Mouse (Mus musculus) cerebellum, adult 11 months (tissue): ENCODE results near the gene Ush1c.
A peak's percentile ranks its signal among the peaks of the same experiment; 100 is the strongest.
"Not testable (repeated sequence)": the region's sequence is repeated elsewhere in the genome, so short reads cannot be mapped to it uniquely, and the experiment has no call there.

Source experiments
- DNase-seq: peaks from one replicate; pipeline ENCODE4 v3.0.0; 2022

Ush1c gene

DNA sequence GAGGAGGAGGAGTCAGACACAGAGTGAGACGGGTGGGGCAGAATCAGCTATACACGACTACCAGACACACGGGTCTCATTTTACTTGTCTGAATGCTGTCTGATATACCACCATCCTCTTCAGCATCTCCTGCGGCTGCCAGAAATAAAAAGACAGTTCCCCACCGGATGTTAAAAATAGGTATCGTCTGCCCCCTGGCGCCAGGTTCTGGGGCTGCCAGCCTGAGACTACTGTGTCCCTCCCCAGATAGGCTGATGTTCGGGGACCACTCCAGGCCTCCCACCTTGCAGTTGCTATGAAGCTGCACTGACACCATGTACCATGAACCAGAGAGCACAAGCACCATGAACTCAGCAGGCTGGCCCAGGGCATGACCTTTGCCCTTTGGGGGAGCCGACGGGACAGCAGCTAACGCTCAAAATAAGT is 34.2 kb downstream of the Ush1c start:
- DNase-seq = peak; percentile 51

DNA sequence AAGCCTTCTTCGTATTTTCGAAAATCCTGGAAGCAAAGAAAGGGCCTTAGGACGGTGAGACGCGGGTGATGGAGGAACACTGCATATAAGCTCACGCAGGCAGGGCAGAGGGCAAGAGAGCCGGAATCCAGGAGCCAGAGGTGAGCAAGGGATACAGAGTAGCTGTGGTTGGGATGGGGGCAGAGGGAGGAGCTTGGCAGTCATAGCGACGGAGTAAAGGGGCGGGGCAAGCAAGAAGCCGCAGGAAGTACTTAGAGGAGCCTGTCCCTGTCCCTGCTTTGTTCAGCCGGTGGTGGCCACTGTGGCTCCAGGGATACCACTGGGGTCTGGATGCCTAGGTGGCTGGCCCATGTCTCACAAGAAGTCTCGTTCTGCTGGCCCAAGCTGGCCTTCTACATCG is 36.7 kb downstream of the Ush1c start:
- no peak for DNase-seq

DNA sequence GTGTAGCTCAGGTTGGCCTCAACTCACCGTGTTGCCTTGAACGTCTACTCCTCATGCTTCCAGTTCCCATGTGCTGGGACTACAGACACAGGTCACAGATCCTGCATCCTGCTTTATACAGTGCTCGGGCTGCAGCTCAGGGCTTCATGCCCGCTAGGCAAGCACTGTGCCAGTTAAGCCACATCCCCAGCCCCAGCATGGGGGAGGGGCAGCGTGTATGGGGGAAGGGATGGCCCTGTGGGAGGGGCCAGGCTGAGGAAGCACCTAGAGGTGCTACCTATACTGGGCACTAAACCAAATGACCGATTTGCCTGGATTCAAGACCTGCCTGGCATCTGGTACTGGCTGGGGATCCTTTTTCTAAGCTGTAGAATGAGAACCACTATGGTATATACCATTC is 38.3 kb downstream of the Ush1c start:
- DNase-seq = no peak

DNA sequence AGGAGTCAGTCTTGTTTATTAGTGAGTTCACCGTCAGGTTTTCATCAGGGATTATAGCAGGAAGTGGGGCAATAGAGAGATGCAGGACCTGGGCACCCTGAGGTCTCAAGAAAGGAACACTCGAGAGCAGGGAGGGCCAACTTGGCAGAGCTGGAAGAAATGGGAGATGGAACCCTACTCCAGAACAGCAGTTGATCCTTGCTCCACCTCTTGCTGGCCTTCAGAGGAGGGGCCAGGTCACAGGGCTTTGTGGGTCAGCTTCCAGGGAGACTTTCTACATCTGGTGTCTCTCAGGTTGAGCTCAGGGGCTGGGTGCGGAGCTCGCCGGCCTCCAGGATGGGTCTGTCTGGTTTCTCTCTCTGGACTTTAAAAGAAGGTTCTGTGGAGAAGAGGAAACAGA is 42.9 kb downstream of the Ush1c start:
- no peak for DNase-seq

DNA sequence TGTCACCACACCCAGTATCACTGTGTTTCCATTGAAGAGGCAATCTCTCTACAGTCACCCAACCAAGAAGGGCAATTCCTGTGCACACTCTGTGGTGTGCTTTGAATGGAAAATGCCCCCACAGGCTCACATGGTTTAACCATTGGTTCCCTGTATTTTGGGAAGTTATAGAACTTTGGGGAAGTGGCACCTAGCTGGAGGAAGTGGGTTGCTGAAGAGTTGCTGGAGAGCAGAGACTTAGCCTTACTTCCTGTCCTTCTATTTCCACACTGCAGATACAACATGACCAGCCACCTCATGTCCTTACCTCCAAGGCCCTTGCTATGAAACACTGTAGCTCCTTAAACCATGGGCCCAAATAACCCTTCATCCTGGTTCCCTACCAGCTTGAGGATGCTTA is 54.1 kb downstream of the Ush1c start:
- DNase-seq = no peak

DNA sequence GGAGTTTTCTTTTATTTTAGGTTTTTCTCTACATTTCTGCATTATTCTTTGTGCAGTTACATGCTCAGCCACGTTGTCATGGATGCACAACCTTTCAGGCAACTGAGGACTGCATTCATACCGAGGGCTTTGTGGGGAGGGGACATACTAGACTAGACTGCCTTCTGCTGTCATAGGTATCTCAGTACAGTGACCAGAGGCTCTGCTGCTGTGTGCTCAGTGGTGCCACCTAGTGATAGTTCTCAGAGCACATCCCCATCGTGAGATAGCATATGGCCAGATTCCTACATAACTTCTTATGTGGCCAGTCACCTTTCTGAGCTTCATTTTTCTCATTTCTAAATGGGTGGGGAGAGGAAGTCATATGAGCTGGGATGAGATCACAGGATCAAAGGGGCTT is 56.7 kb downstream of the Ush1c start:
- peak; percentile 72 for DNase-seq

DNA sequence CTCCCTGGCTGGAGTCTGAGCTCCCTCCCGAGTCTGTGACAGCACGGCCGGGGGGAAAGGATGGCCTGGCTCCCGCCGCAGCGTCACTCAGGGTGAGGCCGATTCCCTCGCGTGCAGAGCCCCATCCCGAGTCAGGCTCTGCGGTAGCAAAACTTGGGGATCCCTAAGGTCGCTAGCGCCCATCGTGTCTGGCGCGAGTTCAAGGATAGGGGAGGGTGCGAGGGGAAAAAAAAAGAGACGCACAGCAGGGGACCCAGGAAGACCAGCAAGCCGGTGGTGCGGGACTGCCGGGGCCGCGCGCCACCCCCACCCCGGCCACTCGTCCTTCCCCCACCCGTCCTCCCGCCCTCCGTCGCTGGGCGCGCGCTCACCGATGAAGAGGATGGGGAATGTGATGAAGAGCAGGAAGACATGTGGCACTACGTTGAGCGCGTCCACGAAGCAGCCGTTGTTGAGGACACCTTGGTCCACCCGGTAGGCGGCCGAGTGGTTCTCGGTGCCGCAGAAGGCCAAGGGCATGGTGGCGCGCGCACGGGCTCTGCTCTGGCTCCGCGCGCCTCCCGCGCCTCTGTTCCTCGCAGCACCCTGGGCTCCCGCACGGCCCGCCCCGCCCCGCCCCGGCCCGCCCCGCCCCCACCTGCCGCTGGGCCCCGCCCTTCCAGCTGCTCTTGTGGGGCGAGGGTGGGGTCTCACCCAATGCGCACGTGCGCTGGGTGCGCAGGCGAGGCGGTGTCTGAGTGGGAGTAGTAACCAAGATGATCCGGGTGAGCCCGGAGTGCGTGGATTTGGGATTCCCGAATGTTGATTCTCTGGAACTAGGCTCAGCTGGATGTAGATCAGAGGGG is 58.6 kb downstream of the Ush1c start, which contains the start of gene Abcc8:
Abcc8 (minus strand) TSS at position 603 of the 845 bp plus-strand sequence.
- peak; percentile 59 for DNase-seq

DNA sequence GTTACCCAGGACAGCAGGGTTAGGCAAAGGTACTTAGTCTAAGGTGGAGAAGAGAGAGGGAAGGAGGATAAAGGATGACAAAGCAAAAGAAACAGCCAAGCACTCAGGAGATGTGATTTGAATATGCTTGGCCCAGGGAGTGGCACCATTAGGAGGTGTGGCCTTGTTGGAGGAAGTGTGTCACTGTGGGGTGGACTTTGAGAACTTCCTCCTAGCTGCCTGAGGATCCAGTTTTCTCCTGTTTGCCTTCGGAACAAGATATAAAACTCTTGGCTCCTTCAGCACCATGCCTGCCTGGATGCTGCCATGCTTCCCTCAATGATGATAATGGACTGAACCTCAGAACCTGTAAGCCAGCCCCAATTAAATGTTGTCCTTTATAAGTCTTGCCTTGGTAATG is 69.3 kb downstream of the Ush1c start:
- DNase-seq = not testable (repeated sequence)

DNA sequence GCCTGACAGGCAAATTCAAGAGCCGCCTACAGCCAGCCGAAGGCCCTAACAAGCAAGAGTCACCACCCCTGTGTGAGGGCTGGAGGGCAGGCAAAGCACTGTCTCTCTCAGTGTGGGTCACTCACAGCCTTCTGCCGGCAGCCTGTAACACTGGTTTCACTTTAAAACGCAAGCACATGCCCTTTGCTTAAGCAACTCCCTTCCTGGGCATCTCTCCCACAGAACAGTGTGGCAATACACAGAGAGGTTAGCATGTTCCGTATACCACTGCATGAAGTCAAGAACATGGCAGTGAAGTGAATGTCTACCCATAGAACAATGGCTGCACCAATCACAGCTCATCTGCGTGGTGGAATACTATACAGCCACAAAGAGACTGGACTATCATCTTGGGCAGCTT is 69.9 kb downstream of the Ush1c start:
- DNase-seq = no peak

DNA sequence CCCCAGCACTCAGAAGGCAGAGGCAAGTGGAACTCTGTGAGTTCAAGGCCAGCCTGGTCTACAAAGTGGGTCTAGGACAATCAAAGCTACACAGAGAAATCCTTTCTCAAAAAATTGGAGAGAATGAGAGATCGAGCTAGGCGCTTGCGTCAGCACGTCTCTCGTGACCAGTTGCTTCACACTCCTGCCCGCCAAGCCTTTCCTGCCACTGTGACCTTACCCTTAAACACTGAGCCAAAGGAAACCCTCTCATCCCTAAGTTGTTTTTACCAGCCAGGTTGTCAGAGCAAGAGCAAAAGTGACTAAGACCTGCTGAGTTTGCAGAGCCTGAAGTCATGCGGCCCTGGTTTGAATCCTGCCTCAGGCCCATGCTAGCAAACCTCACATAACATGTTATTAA is 70.4 kb downstream of the Ush1c start:
- no peak for DNase-seq

DNA sequence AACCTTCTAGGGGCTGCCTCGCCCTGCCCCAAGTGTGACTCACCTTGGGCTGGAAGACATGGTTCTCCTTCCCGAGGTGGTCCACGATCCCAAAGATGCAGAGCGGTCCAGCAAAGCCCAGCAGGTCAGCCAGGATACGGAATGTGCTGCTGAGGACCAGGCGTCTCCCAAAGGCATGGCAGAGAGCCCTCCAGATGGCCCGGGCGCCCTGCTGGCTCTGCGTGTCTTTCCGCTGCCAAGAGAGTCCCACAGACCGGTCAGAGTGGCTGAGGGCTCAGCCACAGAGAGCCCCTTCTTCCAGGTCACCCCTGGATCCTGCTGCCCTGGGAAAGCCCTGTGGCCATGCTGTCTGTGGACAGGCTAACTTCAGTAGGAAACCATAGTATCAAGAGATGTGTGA is 72.4 kb downstream of the Ush1c start:
- peak; percentile 63 for DNase-seq

DNA sequence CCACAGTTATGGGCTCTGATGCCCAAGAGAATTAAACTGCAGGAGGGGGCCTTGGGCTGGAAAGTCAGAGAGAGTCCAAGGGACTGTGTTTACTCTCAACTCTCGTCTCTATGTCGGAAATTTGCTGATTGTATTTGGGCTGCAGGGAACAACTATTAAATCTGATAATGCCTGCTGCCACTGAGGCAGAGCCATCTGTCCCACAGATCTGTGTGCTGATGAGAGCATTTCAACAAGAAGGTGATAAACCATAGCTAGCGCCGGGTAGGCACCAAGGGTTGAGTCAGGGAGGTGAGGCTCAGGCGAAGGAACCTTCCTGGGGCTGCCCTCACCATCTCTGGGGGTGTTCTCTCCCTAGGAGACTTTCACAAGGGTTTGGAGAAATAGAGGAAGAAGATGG is 75.6 kb downstream of the Ush1c start:
- no peak for DNase-seq

DNA sequence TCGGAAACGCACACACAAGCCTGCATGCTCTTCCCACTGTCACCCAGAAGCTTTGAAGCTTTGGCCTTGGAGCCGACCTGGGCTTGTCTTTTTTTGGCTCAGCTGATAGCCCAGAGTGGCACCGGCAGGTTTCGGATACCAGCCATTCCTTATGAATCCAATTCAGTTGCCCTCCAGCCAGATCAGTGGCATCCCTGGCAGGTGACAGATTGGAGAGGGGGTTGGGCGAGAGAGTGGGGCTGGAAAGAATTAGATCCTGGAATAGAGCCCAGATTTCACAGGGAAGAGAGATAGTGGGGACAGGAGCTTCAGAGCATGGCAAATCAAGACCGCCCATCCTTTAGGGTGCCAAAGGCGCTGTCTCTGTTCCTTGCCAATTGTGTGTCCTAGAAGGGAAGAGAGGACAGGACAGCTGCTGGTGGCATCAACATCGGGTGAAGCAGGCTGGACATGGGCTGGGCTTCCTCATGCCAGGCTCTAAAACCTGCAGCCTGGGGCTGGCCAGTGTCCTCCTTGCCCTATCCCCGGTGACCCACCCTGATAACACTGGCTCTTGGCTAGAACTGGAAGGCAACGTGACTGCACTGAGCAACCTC is 76.1 kb downstream of the Ush1c start:
- DNase-seq = peak; percentile 92

DNA sequence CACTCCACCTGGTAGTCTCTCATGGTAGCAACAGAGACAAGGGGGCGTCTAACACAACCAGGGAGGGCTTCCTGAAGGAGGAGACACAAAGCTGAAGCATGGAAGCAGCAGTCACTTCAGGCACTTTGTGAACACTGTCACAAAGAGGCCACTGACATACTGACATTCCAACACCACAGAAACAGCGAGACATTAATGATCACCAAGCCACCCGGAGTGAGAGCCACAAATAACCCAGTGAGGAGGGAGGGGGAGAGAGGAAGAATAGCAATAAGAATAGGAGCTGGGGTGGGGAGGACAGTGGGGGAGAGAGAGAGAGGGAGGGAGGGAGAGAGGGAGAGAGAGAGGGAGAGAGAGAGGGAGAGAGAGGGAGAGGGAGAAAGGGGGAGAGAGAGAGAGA is 76.7 kb downstream of the Ush1c start:
- peak; percentile 38 for DNase-seq

DNA sequence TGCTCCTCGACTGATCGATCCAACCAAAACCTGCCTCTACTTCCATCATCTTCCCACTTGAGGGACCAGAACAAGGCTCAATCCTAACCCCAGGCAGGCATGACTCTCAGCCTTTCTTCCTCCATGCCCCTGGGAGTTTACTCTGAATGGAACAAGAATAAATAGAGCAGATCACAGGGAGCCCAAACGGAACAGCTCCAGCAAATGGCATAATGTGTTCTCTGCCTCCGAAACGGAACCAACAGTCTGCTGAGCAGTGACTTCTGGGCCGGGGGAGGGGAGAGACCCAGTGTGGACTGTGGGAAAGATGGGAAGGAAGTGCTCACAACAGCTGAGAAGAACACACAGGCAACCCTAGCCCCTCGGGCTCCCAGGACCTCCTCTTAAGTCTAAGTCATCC is 80.6 kb downstream of the Ush1c start:
- no peak for DNase-seq

DNA sequence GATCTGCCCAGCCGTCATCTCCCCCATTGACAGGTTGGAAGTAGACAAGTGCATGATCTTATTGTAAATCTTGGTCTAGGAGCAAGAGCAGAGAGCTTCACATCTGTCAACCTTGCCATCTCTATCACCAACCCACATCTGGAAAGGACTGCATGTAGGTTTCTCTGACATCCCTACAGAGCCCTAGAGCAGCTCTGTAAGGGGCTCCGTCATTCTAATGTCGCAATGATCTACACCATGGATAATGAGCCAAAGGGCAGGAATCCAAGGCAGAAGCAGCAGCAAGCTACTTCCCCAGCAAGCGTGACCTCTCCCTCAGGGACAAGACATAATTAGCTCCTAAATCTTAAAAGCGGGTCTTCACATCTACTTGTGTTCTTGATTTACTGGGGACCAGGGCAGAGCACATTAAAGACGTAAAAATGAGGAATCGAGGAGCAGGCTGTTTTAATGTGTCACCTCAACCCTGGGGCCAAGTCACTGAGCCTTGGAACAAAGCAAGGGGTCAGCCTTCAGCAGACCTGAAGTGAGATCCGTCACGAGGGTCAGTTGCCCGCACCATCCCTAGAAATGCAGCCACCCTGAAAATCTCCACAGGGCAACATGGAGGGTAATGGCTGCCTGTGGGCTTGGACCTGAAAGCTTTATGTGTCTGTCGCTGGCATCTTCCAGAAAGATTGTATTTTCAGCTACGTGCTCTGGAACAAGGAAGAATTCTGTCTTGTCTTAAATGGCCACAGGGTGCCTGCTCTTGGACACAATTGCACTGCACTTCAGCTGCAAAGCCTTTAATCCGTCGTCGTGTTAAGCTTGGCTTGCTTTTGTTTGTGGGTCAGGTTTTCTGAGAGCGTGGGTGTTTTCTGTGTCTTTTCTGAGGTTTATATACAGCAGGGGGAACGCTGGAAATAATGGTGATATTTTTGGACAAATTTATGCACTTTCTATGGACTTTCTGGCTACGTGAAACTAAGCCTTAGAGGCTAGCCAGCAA is 83.5 kb downstream of the Ush1c start:
- DNase-seq = no peak

DNA sequence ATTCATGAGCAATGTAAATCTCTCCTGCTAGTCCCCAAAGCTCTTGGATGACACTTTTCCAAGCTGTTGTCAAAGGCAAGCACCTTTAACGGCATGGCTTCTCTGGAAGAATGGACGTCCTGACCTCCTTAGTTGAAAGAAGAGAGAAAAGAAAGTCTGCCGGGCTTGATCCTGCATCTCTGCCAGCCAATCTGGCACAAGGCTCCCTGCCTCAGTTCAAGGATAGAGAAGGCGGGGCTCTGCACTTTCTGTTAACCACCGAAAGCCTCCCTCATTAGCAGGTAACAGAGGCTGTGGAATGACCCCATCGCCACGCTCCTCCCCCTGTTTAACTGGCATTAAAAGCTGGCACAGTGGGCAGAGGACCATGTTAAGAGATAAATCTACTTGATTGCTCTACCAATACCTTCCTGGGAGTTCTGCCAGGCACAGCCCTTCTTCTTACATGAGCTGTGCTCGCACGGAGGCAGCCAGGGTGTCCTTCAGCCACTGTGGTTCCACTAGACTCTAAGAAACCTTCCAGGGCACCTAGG is 85.4 kb downstream of the Ush1c start:
- no peak for DNase-seq

DNA sequence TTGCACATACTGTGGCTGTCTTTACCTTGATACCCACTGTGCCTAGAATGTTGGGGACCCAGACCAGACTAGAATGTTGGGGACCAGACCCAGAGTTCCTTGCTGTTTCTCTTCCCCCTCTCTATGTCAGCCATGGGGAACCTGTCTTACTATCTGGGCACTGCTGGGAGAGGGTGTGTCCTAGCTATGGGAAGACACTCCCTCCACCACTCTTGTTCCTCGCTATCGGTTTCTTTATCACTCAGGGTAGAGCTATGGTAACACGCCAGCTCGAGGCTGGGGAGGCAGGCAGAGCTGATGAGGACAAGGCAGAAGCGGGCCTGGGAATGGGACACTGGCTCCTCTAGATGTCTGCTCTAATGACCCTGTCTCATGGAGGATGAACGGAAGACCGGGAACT is 90.9 kb downstream of the Ush1c start:
- DNase-seq = no peak

DNA sequence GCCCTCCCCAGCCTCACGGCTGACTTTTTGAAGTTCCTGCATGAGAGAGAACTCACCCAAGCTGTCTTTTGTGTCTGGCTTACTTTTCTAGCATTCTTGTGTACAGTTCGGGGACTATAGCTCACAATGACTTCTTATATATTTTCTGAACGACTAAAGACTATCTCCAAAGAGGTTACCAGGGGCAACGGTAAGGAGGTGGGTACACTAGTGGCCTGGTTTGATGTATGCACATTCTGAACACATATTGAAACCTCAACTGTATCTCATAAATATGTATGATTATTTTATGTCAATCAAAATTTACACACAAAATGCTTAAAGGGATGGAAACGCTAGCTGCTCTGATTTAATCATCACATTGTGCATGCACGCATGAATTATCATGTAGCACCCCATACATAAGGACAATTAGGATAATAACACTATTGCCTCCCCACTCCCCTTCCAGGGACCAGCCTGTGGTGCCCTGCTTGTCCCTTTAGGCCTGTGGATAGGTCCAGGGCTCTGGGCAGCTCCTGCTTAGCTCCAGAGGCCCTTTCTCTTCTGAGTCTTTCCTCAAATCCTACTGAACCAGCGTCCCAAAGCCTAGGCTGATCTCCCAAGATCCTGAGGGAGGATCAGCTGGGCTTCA is 91.5 kb downstream of the Ush1c start:
- no peak for DNase-seq
